Mouse (Mus musculus): ENCODE measurements around the gene Gm4201. TPM values are rescaled to one million over a fixed set of nuclear protein-coding genes. Genes with fewer than 3 reads are reported as not detected.
"Not testable (repeated sequence)": the region's sequence is repeated elsewhere in the genome, so short reads cannot be mapped to it uniquely, and the experiment has no call there.

The Gm4201 gene
- polyA plus RNA-seq (2012; rRNA removed), result not detected in 2 replicates

- H3K27me3 ChIP-seq (replicated peaks; ENCODE audit: control insufficient read depth, insufficient read depth, low read length); H3K4me3 ChIP-seq (ENCODE audit: insufficient read depth, low read depth, low read length); H3K4me1 ChIP-seq (ENCODE audit: control insufficient read depth, insufficient read depth, low read length); DNase-seq; H3K36me3 ChIP-seq (ENCODE audit: control insufficient read depth, insufficient read depth, low read length); H3K27ac ChIP-seq (ENCODE audit: insufficient read depth, low read depth, low read length): not testable (repeated sequence)
- WGBS, result no CpG with 5 or more reads among the region's 3 CpGs
Measured at GRCm38 (mm10) chr7:22565243-22565642, at the start of gene Gm4201. Gene Gm4201 (minus strand): TSS chr7:22565343.

- H3K27me3 ChIP-seq (replicated peaks; ENCODE audit: control insufficient read depth, insufficient read depth, low read length); H3K27ac ChIP-seq (ENCODE audit: insufficient read depth, low read depth, low read length); DNase-seq; H3K4me3 ChIP-seq (ENCODE audit: insufficient read depth, low read depth, low read length); H3K36me3 ChIP-seq (ENCODE audit: control insufficient read depth, insufficient read depth, low read length); H3K4me1 ChIP-seq (ENCODE audit: control insufficient read depth, insufficient read depth, low read length): not testable (repeated sequence)
- 79% methylated on average over 2 of the region's 4 CpGs for WGBS
Measured at GRCm38 (mm10) chr7:22588027-22588426, 22.9 kb upstream of the Gm4201 start, which contains the start of gene Gm4565. Gene Gm4565 (minus strand): TSS chr7:22588127.

- H3K36me3 ChIP-seq (ENCODE audit: control insufficient read depth, insufficient read depth, low read length); H3K4me1 ChIP-seq (ENCODE audit: control insufficient read depth, insufficient read depth, low read length); H3K27me3 ChIP-seq (replicated peaks; ENCODE audit: control insufficient read depth, insufficient read depth, low read length); H3K27ac ChIP-seq (ENCODE audit: insufficient read depth, low read depth, low read length); H3K4me3 ChIP-seq (ENCODE audit: insufficient read depth, low read depth, low read length); DNase-seq: not testable (repeated sequence)
- no CpG with 5 or more reads among the region's 1 CpGs for WGBS
Measured at GRCm38 (mm10) chr7:22534787-22535186, 30.4 kb downstream of the Gm4201 start, which contains the start of gene Gm8677. Gene Gm8677 (minus strand): TSS chr7:22534887.

- H3K4me1 ChIP-seq (ENCODE audit: control insufficient read depth, insufficient read depth, low read length); H3K27me3 ChIP-seq (replicated peaks; ENCODE audit: control insufficient read depth, insufficient read depth, low read length); DNase-seq; H3K36me3 ChIP-seq (ENCODE audit: control insufficient read depth, insufficient read depth, low read length); H3K4me3 ChIP-seq (ENCODE audit: insufficient read depth, low read depth, low read length); H3K27ac ChIP-seq (ENCODE audit: insufficient read depth, low read depth, low read length): not testable (repeated sequence)
- no CpG with 5 or more reads among the region's 3 CpGs for WGBS
Measured at GRCm38 (mm10) chr7:22522667-22523066, 42.5 kb downstream of the Gm4201 start, which contains the start of gene Vmn1r152. Gene Vmn1r152 (plus strand): TSS chr7:22522967.

Other genes with a start within 250 kb of the Gm4201 start
- not detected in 2 replicates for gene Gm4187, start 235.6 kb downstream of the Gm4201 start, polyA plus RNA-seq (2012; rRNA removed)
- gene Gm8660, start 194.3 kb downstream of the Gm4201 start, polyA plus RNA-seq (2012; rRNA removed), result not detected in 2 replicates
- gene Vmn1r148, start 151.8 kb downstream of the Gm4201 start, polyA plus RNA-seq (2012; rRNA removed), result not detected in 2 replicates
- gene Vmn1r149, start 127.1 kb downstream of the Gm4201 start, polyA plus RNA-seq (2012; rRNA removed), result not detected in 2 replicates
- gene Gm10665, start 101.3 kb downstream of the Gm4201 start, polyA plus RNA-seq (2012; rRNA removed), result not detected in 2 replicates
- gene Vmn1r151, start 65.7 kb downstream of the Gm4201 start, polyA plus RNA-seq (2012; rRNA removed), result not detected in 2 replicates
- not detected in 2 replicates for gene Vmn1r152, start 42.4 kb downstream of the Gm4201 start, polyA plus RNA-seq (2012; rRNA removed)
- not detected in 2 replicates for gene Gm8677, start 30.5 kb downstream of the Gm4201 start, polyA plus RNA-seq (2012; rRNA removed)
- gene Gm4565, start 22.8 kb upstream of the Gm4201 start, polyA plus RNA-seq (2012; rRNA removed), result not detected in 2 replicates
- not detected in 2 replicates for gene Vmn1r155, start 92.7 kb upstream of the Gm4201 start, polyA plus RNA-seq (2012; rRNA removed)
- not detected in 2 replicates for gene Gm8693, start 127.0 kb upstream of the Gm4201 start, polyA plus RNA-seq (2012; rRNA removed)
- gene Gm4567, start 154.4 kb upstream of the Gm4201 start, polyA plus RNA-seq (2012; rRNA removed), result not detected in 2 replicates
- gene Vmn1r157, start 196.4 kb upstream of the Gm4201 start, polyA plus RNA-seq (2012; rRNA removed), result not detected in 2 replicates
- not detected in 2 replicates for gene Vmn1r158, start 225.4 kb upstream of the Gm4201 start, polyA plus RNA-seq (2012; rRNA removed)